Mouse (Mus musculus): ENCODE measurements around the gene Il18rap. TPM values are rescaled to one million over a fixed set of nuclear protein-coding genes. Genes with fewer than 3 reads are reported as not detected.

The Il18rap gene
- polyA plus RNA-seq, 1 experiment from 2014 or later, result 0.04 TPM

- Histone ChIP-seq H3K4me1 (no peaks in the 10 kb centered on the region), H3K4me3 (replicated peaks) (no peak overlapping the region), H3K27me3 (no peaks in the 10 kb centered on the region), H3K27ac (no peak overlapping the region), H3K4me2 (no peak overlapping the region), H3K9ac (no peak overlapping the region), H3K9me3 (replicated peaks) (no peaks in the 10 kb centered on the region), H3K36me3 (no peaks in the 10 kb centered on the region)
- 91% methylated on average over 1 of the region's 1 CpGs for WGBS
- ATAC-seq (replicated peaks; ENCODE audit: low FRiP score), result no peak
Measured at GRCm38 (mm10) chr1:40499708-40500107, 15.5 kb upstream of the Il18rap start.

- WGBS, result 90% methylated on average over 4 of the region's 4 CpGs
Measured at GRCm38 (mm10) chr1:40501126-40501525, 14.0 kb upstream of the Il18rap start.

GRCm38 (mm10) chr1:40501546-40502398 lies 13.4 kb upstream of the Il18rap start:
- H3K36me3 ChIP-seq, result no peaks in the 10 kb centered on the region
- no peak overlapping the region for H3K9ac ChIP-seq
- H3K4me2 ChIP-seq, result no peak overlapping the region
- H3K4me3 ChIP-seq (replicated peaks), result no peak overlapping the region
- H3K9me3 ChIP-seq (replicated peaks), result no peaks in the 10 kb centered on the region
- H3K27me3 ChIP-seq, result no peaks in the 10 kb centered on the region
- no peak overlapping the region for H3K27ac ChIP-seq
- WGBS, result 83% methylated on average over 11 of the region's 11 CpGs
- no peak for ATAC-seq (replicated peaks; ENCODE audit: low FRiP score)
- H3K4me1 ChIP-seq, result no peaks in the 10 kb centered on the region

More at GRCm38 (mm10) chr1:40501126-40501525, 14.0 kb upstream of the Il18rap start:
- H3K27me3 ChIP-seq, result no peaks in the 10 kb centered on the region
- H3K27ac ChIP-seq, result no peak overlapping the region
- H3K4me3 ChIP-seq (replicated peaks), result no peak overlapping the region
- no peaks in the 10 kb centered on the region for H3K9me3 ChIP-seq (replicated peaks)
- H3K9ac ChIP-seq, result no peak overlapping the region
- H3K36me3 ChIP-seq, result no peaks in the 10 kb centered on the region
- no peaks in the 10 kb centered on the region for H3K4me1 ChIP-seq
- ATAC-seq (replicated peaks; ENCODE audit: low FRiP score), result no peak
- no peak overlapping the region for H3K4me2 ChIP-seq

GRCm38 (mm10) chr1:40504548-40504947 lies 10.6 kb upstream of the Il18rap start:
- Histone ChIP-seq H3K4me3 (replicated peaks) (no peak overlapping the region), H3K36me3 (no peaks in the 10 kb centered on the region), H3K27ac (no peak overlapping the region), H3K27me3 (no peaks in the 10 kb centered on the region), H3K9ac (no peak overlapping the region), H3K4me2 (no peak overlapping the region), H3K4me1 (no peaks in the 10 kb centered on the region), H3K9me3 (replicated peaks) (no peaks in the 10 kb centered on the region)
- ATAC-seq (replicated peaks; ENCODE audit: low FRiP score), result no peak
- 65% methylated on average over 5 of the region's 5 CpGs for WGBS

- Histone ChIP-seq H3K36me3 (no peaks in the 10 kb centered on the region), H3K4me1 (no peaks in the 10 kb centered on the region), H3K4me2 (no peak overlapping the region), H3K9ac (no peak overlapping the region), H3K27me3 (no peaks in the 10 kb centered on the region), H3K4me3 (replicated peaks) (no peak overlapping the region), H3K27ac (no peak overlapping the region), H3K9me3 (replicated peaks) (no peaks in the 10 kb centered on the region)
- WGBS, result 91% methylated on average over 6 of the region's 6 CpGs
- no peak for ATAC-seq (replicated peaks; ENCODE audit: low FRiP score)
Measured at GRCm38 (mm10) chr1:40516364-40516763, 1.2 kb downstream of the Il18rap start.

GRCm38 (mm10) chr1:40522918-40523317 lies 7.8 kb downstream of the Il18rap start:
- no peak overlapping the region for H3K9ac ChIP-seq
- no peaks in the 10 kb centered on the region for H3K27me3 ChIP-seq
- WGBS, result 82% methylated on average over 7 of the region's 7 CpGs
- no peaks in the 10 kb centered on the region for H3K4me1 ChIP-seq
- H3K4me3 ChIP-seq (replicated peaks), result no peak overlapping the region
- H3K27ac ChIP-seq, result no peak overlapping the region
- no peaks in the 10 kb centered on the region for H3K9me3 ChIP-seq (replicated peaks)
- no peaks in the 10 kb centered on the region for H3K36me3 ChIP-seq
- no peak overlapping the region for H3K4me2 ChIP-seq
- ATAC-seq (replicated peaks; ENCODE audit: low FRiP score), result no peak

GRCm38 (mm10) chr1:40523971-40524722 lies 9.0 kb downstream of the Il18rap start:
- ATAC-seq (replicated peaks; ENCODE audit: low FRiP score), result no peak
- no peaks in the 10 kb centered on the region for H3K27me3 ChIP-seq
- no peaks in the 10 kb centered on the region for H3K4me1 ChIP-seq
- H3K27ac ChIP-seq, result no peak overlapping the region
- H3K9ac ChIP-seq, result no peak overlapping the region
- H3K4me3 ChIP-seq (replicated peaks), result no peak overlapping the region
- H3K36me3 ChIP-seq, result no peaks in the 10 kb centered on the region
- no peak overlapping the region for H3K4me2 ChIP-seq
- WGBS, result 84% methylated on average over 5 of the region's 5 CpGs
- no peaks in the 10 kb centered on the region for H3K9me3 ChIP-seq (replicated peaks)

GRCm38 (mm10) chr1:40529287-40529686 lies 14.1 kb downstream of the Il18rap start:
- Histone ChIP-seq H3K9me3 (replicated peaks) (no peaks in the 10 kb centered on the region), H3K27ac (no peak overlapping the region), H3K27me3 (no peaks in the 10 kb centered on the region), H3K4me3 (replicated peaks) (no peak overlapping the region), H3K4me1 (no peaks in the 10 kb centered on the region), H3K9ac (no peak overlapping the region), H3K36me3 (no peaks in the 10 kb centered on the region), H3K4me2 (no peak overlapping the region)
- WGBS, result 88% methylated on average over 5 of the region's 5 CpGs
- no peak for ATAC-seq (replicated peaks; ENCODE audit: low FRiP score)

- 74% methylated on average over 5 of the region's 5 CpGs for WGBS
- H3K36me3 ChIP-seq, result no peaks in the 10 kb centered on the region
- no peak for ATAC-seq (replicated peaks; ENCODE audit: low FRiP score)
Measured at GRCm38 (mm10) chr1:40537577-40537976, 22.4 kb downstream of the Il18rap start.

GRCm38 (mm10) chr1:40544650-40545049 lies 29.5 kb downstream of the Il18rap start:
- ATAC-seq (replicated peaks; ENCODE audit: low FRiP score), result no peak
- H3K36me3 ChIP-seq, result no peaks in the 10 kb centered on the region
- H3K4me2 ChIP-seq, result no peak overlapping the region

More at GRCm38 (mm10) chr1:40537577-40537976, 22.4 kb downstream of the Il18rap start:
- no peak overlapping the region for H3K4me2 ChIP-seq
- H3K4me1 ChIP-seq, result no peaks in the 10 kb centered on the region
- no peak overlapping the region for H3K4me3 ChIP-seq (replicated peaks)
- H3K27ac ChIP-seq, result no peak overlapping the region
- no peak overlapping the region for H3K9ac ChIP-seq
- H3K27me3 ChIP-seq, result no peaks in the 10 kb centered on the region
- no peaks in the 10 kb centered on the region for H3K9me3 ChIP-seq (replicated peaks)

GRCm38 (mm10) chr1:40546645-40547044 lies 31.5 kb downstream of the Il18rap start:
- no peak for ATAC-seq (replicated peaks; ENCODE audit: low FRiP score)
- H3K9me3 ChIP-seq (replicated peaks), result no peaks in the 10 kb centered on the region
- no peaks in the 10 kb centered on the region for H3K27me3 ChIP-seq
- H3K27ac ChIP-seq, result no peak overlapping the region
- H3K36me3 ChIP-seq, result no peaks in the 10 kb centered on the region
- no peak overlapping the region for H3K4me2 ChIP-seq
- 80% methylated on average over 4 of the region's 4 CpGs for WGBS
- no peaks in the 10 kb centered on the region for H3K4me1 ChIP-seq
- H3K4me3 ChIP-seq (replicated peaks), result no peak overlapping the region
- no peak overlapping the region for H3K9ac ChIP-seq

More at GRCm38 (mm10) chr1:40544650-40545049, 29.5 kb downstream of the Il18rap start:
- Histone ChIP-seq H3K9ac (no peak overlapping the region), H3K4me3 (replicated peaks) (no peak overlapping the region), H3K27me3 (no peaks in the 10 kb centered on the region), H3K4me1 (no peaks in the 10 kb centered on the region), H3K9me3 (replicated peaks) (no peaks in the 10 kb centered on the region), H3K27ac (no peak overlapping the region)
- WGBS, result 0% methylated on average over 2 of the region's 2 CpGs

- WGBS, result 67% methylated on average over 11 of the region's 11 CpGs
- Histone ChIP-seq H3K9me3 (replicated peaks) (no peaks in the 10 kb centered on the region), H3K4me3 (replicated peaks) (no peak overlapping the region), H3K9ac (no peak overlapping the region), H3K27me3 (no peaks in the 10 kb centered on the region), H3K36me3 (no peaks in the 10 kb centered on the region), H3K27ac (no peak overlapping the region), H3K4me2 (no peak overlapping the region), H3K4me1 (no peaks in the 10 kb centered on the region)
- no peak for ATAC-seq (replicated peaks; ENCODE audit: low FRiP score)
Measured at GRCm38 (mm10) chr1:40547064-40547572, 32.0 kb downstream of the Il18rap start.

All from kidney, embryonic 15.5 days (tissue).